Mouse (Mus musculus) E14TG2a.4 (cell line): ENCODE measurements around the gene Nme2.

Experiments
- CTCF ChIP-seq: conservative IDR thresholded peaks from 2 replicates; pipeline ENCODE4 v1.5.1; 2014; ENCODE audit warnings: low read length
- NANOG ChIP-seq: IDR thresholded peaks from 2 replicates; pipeline ENCODE4 v1.6.1; 2014; ENCODE audit warnings: borderline replicate concordance, low read length, mixed read lengths

GRCm38 (mm10) chr11:93988328-93989062 lies 32.4 kb upstream of the Nme2 start:
- no peak for TF ChIP-seq CTCF
- no peak for TF ChIP-seq NANOG
